Mouse (Mus musculus): ENCODE data around the gene 1700018G05Rik.

- TF ChIP-seq POLR2A (IDR thresholded peaks at IDR 0.05; ENCODE audit: control insufficient read depth in 1 of 2, insufficient read depth in 1 of 2, low read depth in 1 of 2, low read length in 2 of 2, poor library complexity in 1 of 2) (no peak), ZMIZ1 (IDR thresholded peaks at IDR 0.05; ENCODE audit: low read depth, low read length) (no peak), JUND (IDR thresholded peaks at IDR 0.05; ENCODE audit: low read depth, low read length) (no peak), MXI1 (IDR thresholded peaks at IDR 0.05; ENCODE audit: low read depth, low read length) (no peak), ZNF384 (IDR thresholded peaks at IDR 0.05; ENCODE audit: low read depth, low read length) (no peak), TAL1 (IDR thresholded peaks at IDR 0.05; ENCODE audit: low read length) (no peak), GATA1 (IDR thresholded peaks at IDR 0.05; ENCODE audit: low read depth, low read length) (no peak), MAZ (IDR thresholded peaks at IDR 0.05; ENCODE audit: low read depth, low read length) (no peak), CTCF (IDR thresholded peaks at IDR 0.05 in 2 of 3, conservative IDR thresholded peaks at IDR 0.05 in 1 of 3; ENCODE audit: control insufficient read depth in 1 of 3, insufficient read depth in 1 of 3, low read depth in 2 of 3, low read length in 3 of 3, poor library complexity in 1 of 3, severe bottlenecking in 1 of 3) (no peak), POLR2AphosphoS5 (IDR thresholded peaks at IDR 0.05; ENCODE audit: borderline replicate concordance, low read depth, low read length) (no peak), TBP (IDR thresholded peaks at IDR 0.05; ENCODE audit: low read depth, low read length) (no peak), KAT2A (conservative IDR thresholded peaks at IDR 0.05; ENCODE audit: low read depth, low read length) (no peak), MYB (IDR thresholded peaks at IDR 0.05; ENCODE audit: low read depth, low read length) (no peak), BHLHE40 (IDR thresholded peaks at IDR 0.05; ENCODE audit: borderline replicate concordance, low read depth, low read length) (no peak)
Measured at GRCm38 (mm10) chrX:102934395-102934764, 6.2 kb downstream of the 1700018G05Rik start.
